Mouse (Mus musculus): ENCODE measurements around the gene A730009L09Rik. TPM values are rescaled to one million over a fixed set of nuclear protein-coding genes. Genes with fewer than 3 reads are reported as not detected.

A730009L09Rik gene
- total RNA-seq, 4 experiments from 2014 or later: not detected

DNA sequence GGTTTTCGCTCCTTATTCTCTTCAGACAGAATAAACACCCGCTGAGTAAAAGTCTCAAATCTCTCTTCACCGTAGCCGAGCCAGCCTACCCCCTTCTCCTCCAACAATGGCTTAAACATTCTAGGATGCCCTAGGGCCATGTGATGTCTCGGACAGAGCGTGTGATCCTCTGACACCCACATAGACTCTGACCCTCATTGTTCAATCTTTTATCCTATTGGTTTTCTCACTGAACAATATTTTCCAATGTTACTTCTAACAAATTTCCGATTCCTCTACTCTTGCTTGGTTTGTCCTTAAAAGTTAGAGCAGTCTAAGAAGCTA, 45.3 kb downstream of the A730009L09Rik start:
- DNase-seq: no peak

Other genes starting within 250 kb of the A730009L09Rik start
- gene Mrpl39, start 220.6 kb downstream of the A730009L09Rik start, total RNA-seq (2022): 10 to 100 TPM; 37.0 to 43.3 (median 40.7) TPM

Measured in adrenal gland, adult 8-10 months (tissue).